Mouse (Mus musculus) MN1 (cell line): ENCODE data around the gene Dmrta2.
A peak's percentile ranks its signal among the peaks of the same experiment; 100 is the strongest.

ENCODE experiments used
- DNase-seq: peaks from one replicate; pipeline ENCODE4 v3.0.0-alpha.2; 2016; ENCODE audit warnings: low spot score

Dmrta2 gene

GRCm38 (mm10) chr4:110021956-110022625 lies 44.2 kb downstream of the Dmrta2 start:
- peak; percentile 43 for DNase-seq

- DNase-seq: peak; percentile 64
Measured at GRCm38 (mm10) chr4:110028461-110029188, 50.8 kb downstream of the Dmrta2 start.

DNA sequence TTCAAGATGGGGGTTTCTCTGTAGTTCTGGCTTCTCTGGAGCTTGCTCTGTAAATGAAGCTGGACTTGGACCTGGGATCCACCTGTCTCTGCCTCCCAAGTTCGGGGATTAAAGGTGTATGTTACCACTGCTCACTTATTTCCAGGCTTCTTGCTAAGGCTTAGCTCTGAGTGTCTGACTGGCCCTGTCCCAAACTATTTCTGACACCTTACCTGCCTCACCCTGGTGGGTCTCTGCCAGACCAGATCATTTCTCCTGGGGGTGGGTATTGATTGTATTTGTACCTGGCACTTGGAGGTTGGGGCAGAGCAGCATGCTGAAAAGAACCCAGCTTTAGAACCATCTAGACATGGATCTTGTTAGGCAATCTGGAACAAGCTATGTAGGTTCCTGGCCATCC lies 51.6 kb downstream of the Dmrta2 start:
- no peak for DNase-seq
